Mouse (Mus musculus) midbrain, embryonic 12.5 days (tissue): Measurements from ENCODE around the gene 4930442H23Rik. TPM values are rescaled to one million over a fixed set of nuclear protein-coding genes. Genes with fewer than 3 reads are reported as not detected.
A peak's percentile ranks its signal among the peaks of the same experiment; 100 is the strongest.

ENCODE experiments used
- ATAC-seq: fragments of 200-750 bp; cut with Nextera tagmentation; 2 replicates; pipeline ENCODE4 v1.8.0; 2017; ENCODE audit warnings: low read depth, moderate TSS enrichment, moderate library complexity; ENCODE audit not compliant: low FRiP score
- H3K27ac ChIP-seq: fragments of 300-500 bp; sonication (generic); replicated peaks from 2 replicates; pipeline ENCODE4 v1.5.1; 2016; ENCODE audit warnings: mild to moderate bottlenecking
- H3K27me3 ChIP-seq: fragments of 300-500 bp; sonication (generic); 2 replicates; pipeline ENCODE4 v1.6.1; 2016; ENCODE audit warnings: mild to moderate bottlenecking
- H3K36me3 ChIP-seq: fragments of 300-500 bp; sonication (generic); 2 replicates; pipeline ENCODE4 v1.6.1; 2016
- H3K4me1 ChIP-seq: fragments of 300-500 bp; sonication (generic); 2 replicates; pipeline ENCODE4 v1.6.1; 2016
- H3K4me2 ChIP-seq: fragments of 300-500 bp; sonication (generic); replicated peaks from 2 replicates; pipeline ENCODE4 v1.6.1; 2016; ENCODE audit warnings: mild to moderate bottlenecking, moderate library complexity
- H3K4me3 ChIP-seq: fragments of 300-500 bp; sonication (generic); 2 replicates; pipeline ENCODE4 v1.5.1; 2016; ENCODE audit warnings: mild to moderate bottlenecking
- H3K9ac ChIP-seq: fragments of 300-500 bp; sonication (generic); replicated peaks from 2 replicates; pipeline ENCODE4 v1.6.1; 2016; ENCODE audit warnings: mild to moderate bottlenecking, moderate library complexity
- H3K9me3 ChIP-seq: fragments of 300-500 bp; sonication (generic); 2 replicates; pipeline ENCODE4 v1.6.1; 2016; ENCODE audit warnings: mild to moderate bottlenecking
- WGBS: fragments of 180-500 bp; shearing (Covaris S2); methylation state at CpG from one replicate; pipeline ENCODE4 v1.1.7; 2016; 5-methylcytosine and 5-hydroxymethylcytosine counted together
- polyA plus RNA-seq: library from polyadenylated mRNA; unstranded; fragments of >200 nt; fragmentation: Nextera tagmentation; extraction: Ambion mirVana; gene quantifications from 2 replicates; pipeline ENCODE4 v1.2.1, GENCODE M21; 2016

The 4930442H23Rik gene
- polyA plus RNA-seq, 1 experiment from 2014 or later: not detected

GRCm38 (mm10) chr10:81195300-81195699 lies 11.7 kb upstream of the 4930442H23Rik start:
- H3K4me3 ChIP-seq: no peak overlapping the region
- H3K9ac ChIP-seq: no peak overlapping the region
- ATAC-seq: no peak
- peaks cover 57% of the 10 kb centered on the region for H3K27me3 ChIP-seq
- H3K4me1 ChIP-seq: peaks cover 26% of the 10 kb centered on the region
- WGBS: 71% methylated on average over 4 of the region's 4 CpGs
- H3K9me3 ChIP-seq: no peaks in the 10 kb centered on the region
- no peak overlapping the region for H3K4me2 ChIP-seq
- no peak overlapping the region for H3K27ac ChIP-seq
- peaks cover 11% of the 10 kb centered on the region for H3K36me3 ChIP-seq

- Histone ChIP-seq H3K4me1 (peaks cover 26% of the 10 kb centered on the region), H3K36me3 (peaks cover 18% of the 10 kb centered on the region), H3K4me3 (no peak overlapping the region), H3K4me2 (peak overlapping the region; percentile 13; the same call in 1 of the 2 replicates), H3K27ac (no peak overlapping the region), H3K9me3 (no peaks in the 10 kb centered on the region), H3K9ac (peak overlapping the region; percentile 15; the same call in 1 of the 2 replicates), H3K27me3 (peaks cover 48% of the 10 kb centered on the region)
- ATAC-seq: no peak
- 16% methylated on average over 37 of the region's 37 CpGs for WGBS
Observed at GRCm38 (mm10) chr10:81193991-81194774, 10.5 kb upstream of the 4930442H23Rik start.

GRCm38 (mm10) chr10:81192968-81193501 lies 9.4 kb upstream of the 4930442H23Rik start:
- Histone ChIP-seq H3K9ac (peak overlapping the region; percentile 74), H3K4me3 (peak overlapping the region; percentile 71), H3K27ac (peak overlapping the region; percentile 92), H3K36me3 (peaks cover 24% of the 10 kb centered on the region), H3K9me3 (no peaks in the 10 kb centered on the region), H3K27me3 (peaks cover 41% of the 10 kb centered on the region), H3K4me1 (peaks cover 26% of the 10 kb centered on the region), H3K4me2 (peak overlapping the region; percentile 96)
- ATAC-seq: peak; percentile 48
- 4% methylated on average over 19 of the region's 19 CpGs for WGBS

GRCm38 (mm10) chr10:81192270-81192967 lies 8.8 kb upstream of the 4930442H23Rik start:
- Histone ChIP-seq H3K9ac (peak overlapping the region; percentile 74), H3K9me3 (no peaks in the 10 kb centered on the region), H3K36me3 (peaks cover 26% of the 10 kb centered on the region), H3K4me3 (peak overlapping the region; percentile 71), H3K27me3 (peaks cover 37% of the 10 kb centered on the region), H3K4me1 (peaks cover 26% of the 10 kb centered on the region), H3K4me2 (peak overlapping the region; percentile 96), H3K27ac (peak overlapping the region; percentile 92)
- peak; percentile 84 for ATAC-seq
- WGBS: 1% methylated on average over 93 of the region's 93 CpGs

- H3K4me2 ChIP-seq: no peak overlapping the region; the same call in 1 of the 2 replicates
- H3K36me3 ChIP-seq: peaks cover 36% of the 10 kb centered on the region
- no peak overlapping the region; the same call in 1 of the 2 replicates for H3K9ac ChIP-seq
- H3K27me3 ChIP-seq: peaks cover 28% of the 10 kb centered on the region
- H3K27ac ChIP-seq: no peak overlapping the region
- H3K4me1 ChIP-seq: peaks cover 26% of the 10 kb centered on the region
- no peak for ATAC-seq
- no peaks in the 10 kb centered on the region for H3K9me3 ChIP-seq
- H3K4me3 ChIP-seq: no peak overlapping the region
- 93% methylated on average over 18 of the region's 18 CpGs for WGBS
Observed at GRCm38 (mm10) chr10:81191342-81191982, 7.8 kb upstream of the 4930442H23Rik start.

- no peak overlapping the region for H3K9ac ChIP-seq
- no peak overlapping the region for H3K4me3 ChIP-seq
- H3K4me1 ChIP-seq: peaks cover 26% of the 10 kb centered on the region
- H3K36me3 ChIP-seq: peaks cover 39% of the 10 kb centered on the region
- no peak overlapping the region for H3K4me2 ChIP-seq
- ATAC-seq: no peak
- H3K27ac ChIP-seq: no peak overlapping the region
- WGBS: 70% methylated on average over 6 of the region's 6 CpGs
- H3K9me3 ChIP-seq: no peaks in the 10 kb centered on the region
- H3K27me3 ChIP-seq: peaks cover 22% of the 10 kb centered on the region
Observed at GRCm38 (mm10) chr10:81190912-81191321, 7.3 kb upstream of the 4930442H23Rik start.

GRCm38 (mm10) chr10:81190236-81190911 lies 6.7 kb upstream of the 4930442H23Rik start:
- peaks cover 26% of the 10 kb centered on the region for H3K4me1 ChIP-seq
- H3K4me3 ChIP-seq: no peak overlapping the region
- WGBS: 71% methylated on average over 31 of the region's 31 CpGs
- H3K9ac ChIP-seq: no peak overlapping the region
- H3K4me2 ChIP-seq: no peak overlapping the region
- H3K27me3 ChIP-seq: peaks cover 17% of the 10 kb centered on the region
- H3K36me3 ChIP-seq: peaks cover 43% of the 10 kb centered on the region
- ATAC-seq: no peak
- H3K27ac ChIP-seq: no peak overlapping the region
- no peaks in the 10 kb centered on the region for H3K9me3 ChIP-seq

GRCm38 (mm10) chr10:81189821-81190220 lies 6.2 kb upstream of the 4930442H23Rik start:
- H3K27me3 ChIP-seq: peaks cover 11% of the 10 kb centered on the region
- no peak for ATAC-seq
- H3K4me3 ChIP-seq: no peak overlapping the region
- no peaks in the 10 kb centered on the region for H3K9me3 ChIP-seq
- no peak overlapping the region for H3K4me2 ChIP-seq
- peaks cover 48% of the 10 kb centered on the region for H3K36me3 ChIP-seq
- H3K4me1 ChIP-seq: peaks cover 27% of the 10 kb centered on the region
- 81% methylated on average over 26 of the region's 26 CpGs for WGBS
- H3K9ac ChIP-seq: no peak overlapping the region
- no peak overlapping the region for H3K27ac ChIP-seq

GRCm38 (mm10) chr10:81187161-81187560 lies 3.5 kb upstream of the 4930442H23Rik start:
- no peak overlapping the region for H3K4me3 ChIP-seq
- no peaks in the 10 kb centered on the region for H3K27me3 ChIP-seq
- no peak overlapping the region for H3K4me2 ChIP-seq
- WGBS: 92% methylated on average over 9 of the region's 9 CpGs
- no peaks in the 10 kb centered on the region for H3K9me3 ChIP-seq
- H3K27ac ChIP-seq: no peak overlapping the region
- H3K36me3 ChIP-seq: peaks cover 60% of the 10 kb centered on the region
- ATAC-seq: no peak
- no peak overlapping the region for H3K9ac ChIP-seq
- H3K4me1 ChIP-seq: peaks cover 21% of the 10 kb centered on the region

GRCm38 (mm10) chr10:81184765-81185164 lies 1.1 kb upstream of the 4930442H23Rik start:
- Histone ChIP-seq H3K4me1 (peaks cover 21% of the 10 kb centered on the region), H3K27ac (no peak overlapping the region), H3K4me3 (no peak overlapping the region), H3K4me2 (no peak overlapping the region), H3K9me3 (no peaks in the 10 kb centered on the region), H3K27me3 (no peaks in the 10 kb centered on the region), H3K9ac (no peak overlapping the region), H3K36me3 (peaks cover 68% of the 10 kb centered on the region)
- no peak for ATAC-seq
- 67% methylated on average over 4 of the region's 4 CpGs for WGBS
